Mouse (Mus musculus) cerebellum, adult 2 months (tissue): ENCODE data around the gene Slc36a2. TPM values are rescaled to one million over a fixed set of nuclear protein-coding genes. Genes with fewer than 3 reads are reported as not detected.
A peak's percentile ranks its signal among the peaks of the same experiment; 100 is the strongest.

Experiments used
- DNase-seq, 2 experiments: peaks; one replicate each; pipeline ENCODE4 v3.0.0; 2021
- H3K27ac ChIP-seq: fragments of 200-500 bp; 2 replicates; pipeline ENCODE4 v1.5.1; 2012; ENCODE audit warnings: low read length, control low read depth, inconsistent platforms; ENCODE audit not compliant: insufficient read depth
- H3K27me3 ChIP-seq: fragments of 200-500 bp; 2 replicates; pipeline ENCODE4 v1.6.1; 2012; ENCODE audit warnings: inconsistent platforms, mild to moderate bottlenecking, low read length, moderate library complexity; ENCODE audit not compliant: control insufficient read depth, insufficient read depth
- H3K4me1 ChIP-seq: fragments of 200-500 bp; 2 replicates; pipeline ENCODE4 v1.6.1; 2011; ENCODE audit warnings: low read length; ENCODE audit not compliant: control insufficient read depth, insufficient read depth
- H3K4me3 ChIP-seq: fragments of 200-500 bp; replicated peaks from 2 replicates; pipeline ENCODE3; 2011; ENCODE audit warnings: mild to moderate bottlenecking, low read depth, low read length, control low read depth; ENCODE audit not compliant: insufficient read depth
- CTCF ChIP-seq: fragments of 200-500 bp; IDR thresholded peaks from 2 replicates; pipeline ENCODE4 v1.5.1; 2011; ENCODE audit warnings: low read depth, mild to moderate bottlenecking, control low read depth, low read length, moderate library complexity, borderline replicate concordance; ENCODE audit not compliant: insufficient read depth
- POLR2A ChIP-seq: fragments of 200-500 bp; IDR thresholded peaks from 2 replicates; pipeline ENCODE4 v1.6.1; 2011; ENCODE audit warnings: low read length, control low read depth, borderline replicate concordance; ENCODE audit not compliant: insufficient read depth
- WGBS: fragments of 180-500 bp; shearing (Covaris S2); methylation state at CpG from one replicate; pipeline ENCODE4 v1.1.7; 2018; 5-methylcytosine and 5-hydroxymethylcytosine counted together
- polyA plus RNA-seq: library from polyadenylated mRNA; depleted of rRNA; stranded (reverse); fragments of >200 nt; gene quantifications from 2 replicates; pipeline ENCODE4 v1.2.3, GENCODE M21; 2012

Slc36a2 gene
- polyA plus RNA-seq, 1 experiment = 0.82 TPM

DNA sequence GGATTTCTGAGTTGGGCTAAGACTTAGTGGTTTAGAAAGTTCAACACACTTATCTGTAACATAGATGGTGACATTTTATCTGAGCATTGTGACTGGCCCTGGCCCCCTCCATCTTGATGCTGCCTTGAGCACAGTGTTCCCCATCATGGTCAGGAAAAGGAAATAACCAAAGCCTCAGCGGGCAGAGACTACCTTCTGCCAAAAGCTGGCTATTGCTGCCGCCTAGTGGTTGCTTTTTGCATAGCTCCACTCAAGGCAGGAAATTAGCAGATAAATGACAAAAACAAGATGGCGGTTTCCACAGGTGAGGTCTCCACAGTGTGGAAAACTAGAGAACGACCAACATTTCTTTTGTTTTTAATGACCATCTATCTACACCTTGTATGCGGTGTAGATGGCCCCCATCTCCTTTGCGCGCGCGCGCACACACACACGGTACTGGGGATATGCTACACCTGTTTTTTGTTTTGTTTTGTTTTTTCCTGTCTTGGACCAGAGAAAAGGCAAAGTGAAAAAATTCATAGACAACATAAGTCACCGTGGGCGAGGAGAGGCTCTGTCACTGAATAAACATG lies 26.0 kb downstream of the Slc36a2 start:
- Histone ChIP-seq H3K27ac (no peak overlapping the region), H3K4me1 (no peaks in the 10 kb centered on the region), H3K4me3 (no peak overlapping the region), H3K27me3 (no peaks in the 10 kb centered on the region)
- 55% methylated on average over 13 of the region's 13 CpGs for WGBS
- peak; percentile 62 to 77 for DNase-seq
- TF ChIP-seq CTCF (peak; percentile 70), POLR2A (no peak)

DNA sequence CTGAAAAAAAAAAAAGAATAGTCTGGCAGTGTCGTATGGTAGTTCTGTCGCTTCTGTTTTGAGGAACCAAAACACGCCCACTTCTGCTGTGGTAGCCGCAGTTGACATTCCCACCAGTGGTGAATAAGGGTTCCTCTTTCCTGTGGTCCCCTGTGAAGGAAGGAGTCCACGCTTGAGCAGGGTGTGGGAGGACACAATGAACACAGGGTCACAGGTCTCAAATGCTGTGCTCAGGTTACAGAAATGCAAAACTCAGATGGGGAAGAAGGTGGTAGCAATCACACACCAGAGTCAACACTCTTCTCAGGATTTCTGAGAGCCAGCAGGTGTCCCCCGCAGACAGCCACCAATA lies 29.8 kb downstream of the Slc36a2 start:
- Histone ChIP-seq H3K4me3 (no peak overlapping the region), H3K27me3 (no peaks in the 10 kb centered on the region), H3K27ac (no peak overlapping the region), H3K4me1 (no peaks in the 10 kb centered on the region; the same call in 1 of the 2 replicates)
- 83% methylated on average over 6 of the region's 6 CpGs for WGBS
- TF ChIP-seq CTCF = no peak
- TF ChIP-seq POLR2A = no peak
- DNase-seq = no peak

DNA sequence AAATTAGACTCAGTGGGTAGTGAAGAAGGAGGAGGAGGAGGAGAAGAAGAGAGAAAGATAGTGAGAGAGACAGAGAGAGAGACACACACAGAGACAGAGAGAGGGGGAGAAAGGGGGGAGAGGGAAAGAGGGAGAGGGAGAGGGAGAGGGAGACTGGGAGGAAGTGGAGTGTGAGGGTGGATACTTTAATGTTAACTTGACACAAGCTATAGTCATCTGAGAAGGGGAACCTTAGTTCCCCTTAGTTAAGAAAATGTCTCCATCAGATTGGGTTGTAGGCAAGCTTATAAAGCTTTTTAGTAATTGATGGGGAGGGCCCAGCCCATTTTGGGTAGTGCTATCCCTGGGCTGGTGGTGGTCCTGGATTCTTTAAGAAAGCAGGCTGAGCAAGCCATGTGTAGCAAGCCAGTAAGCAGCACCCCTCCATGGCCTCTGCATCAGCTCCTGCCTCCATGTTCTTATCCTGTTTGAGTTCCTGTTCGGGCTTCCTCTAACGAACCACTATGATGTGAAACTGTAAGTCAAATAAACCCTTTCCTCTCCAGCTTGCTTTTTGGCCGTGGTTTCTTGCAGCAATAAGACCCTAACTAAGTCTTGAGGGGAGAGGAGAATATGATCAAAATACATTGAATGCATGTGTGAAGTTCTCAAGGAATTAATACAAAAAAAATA lies 30.3 kb downstream of the Slc36a2 start:
- TF ChIP-seq CTCF (no peak), POLR2A (no peak)
- DNase-seq = no peak
- Histone ChIP-seq H3K4me1 (no peaks in the 10 kb centered on the region; the same call in 1 of the 2 replicates), H3K27ac (no peak overlapping the region), H3K27me3 (no peaks in the 10 kb centered on the region), H3K4me3 (no peak overlapping the region)
- 59% methylated on average over 3 of the region's 3 CpGs for WGBS

DNA sequence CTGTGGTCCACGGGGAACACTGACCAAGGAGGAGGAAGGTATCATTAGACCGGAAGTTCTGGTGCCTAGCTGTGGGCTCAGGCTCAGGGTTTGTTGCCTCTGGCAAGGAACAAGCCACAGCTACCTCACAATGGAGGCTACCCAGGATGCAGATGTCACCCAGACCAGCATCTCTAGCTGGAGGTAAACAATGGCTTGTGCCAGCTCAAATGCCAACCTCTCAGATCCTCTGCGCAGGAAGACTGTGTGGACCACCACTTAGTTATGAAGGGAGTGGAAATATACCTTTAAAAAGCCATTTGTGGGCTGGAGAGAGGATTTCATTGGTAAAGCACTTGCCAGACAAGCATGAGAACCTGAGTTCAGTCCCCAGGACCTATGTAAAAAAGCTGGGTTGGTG lies 33.3 kb downstream of the Slc36a2 start, which contains the start of gene Slc36a3:
Gene Slc36a3, minus strand, starts transcription at position 101 of the 400 bp plus-strand sequence.
- no peaks in the 10 kb centered on the region; the same call in 1 of the 2 replicates for H3K4me1 ChIP-seq
- H3K27ac ChIP-seq = no peak within 1 kb of the TSS
- DNase-seq = no peak
- WGBS = 83% methylated on average over 3 of the region's 3 CpGs
- TF ChIP-seq POLR2A (no peak), CTCF (no peak)
- no peak within 1 kb of the TSS for H3K4me3 ChIP-seq
- no peaks in the 10 kb centered on the region; the same call in 1 of the 2 replicates for H3K27me3 ChIP-seq

DNA sequence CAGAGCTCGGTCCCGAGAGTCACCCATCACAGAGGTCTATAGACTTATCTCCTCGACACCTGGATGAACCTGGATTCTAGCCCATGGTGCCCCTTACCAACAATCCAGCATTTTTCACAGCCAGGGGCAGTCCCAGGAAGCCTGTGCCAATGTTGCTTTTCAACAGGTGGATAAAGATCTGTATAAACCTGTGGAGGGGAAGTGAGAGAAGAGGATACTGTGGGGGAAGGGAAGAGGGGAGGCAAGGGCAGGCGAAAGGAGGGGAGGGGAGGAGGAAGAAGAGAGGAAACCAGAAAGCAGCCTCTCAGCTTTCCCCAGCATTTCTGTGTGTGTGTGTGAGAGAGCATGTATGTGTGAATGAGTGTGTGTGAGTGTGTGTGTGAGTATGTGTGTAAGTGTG lies 36.4 kb downstream of the Slc36a2 start:
- Histone ChIP-seq H3K27me3 (no peaks in the 10 kb centered on the region; the same call in 1 of the 2 replicates), H3K27ac (no peak overlapping the region), H3K4me1 (no peaks in the 10 kb centered on the region; the same call in 1 of the 2 replicates), H3K4me3 (no peak overlapping the region)
- WGBS = 75% methylated on average over 4 of the region's 4 CpGs
- no peak for DNase-seq
- TF ChIP-seq CTCF = no peak

DNA sequence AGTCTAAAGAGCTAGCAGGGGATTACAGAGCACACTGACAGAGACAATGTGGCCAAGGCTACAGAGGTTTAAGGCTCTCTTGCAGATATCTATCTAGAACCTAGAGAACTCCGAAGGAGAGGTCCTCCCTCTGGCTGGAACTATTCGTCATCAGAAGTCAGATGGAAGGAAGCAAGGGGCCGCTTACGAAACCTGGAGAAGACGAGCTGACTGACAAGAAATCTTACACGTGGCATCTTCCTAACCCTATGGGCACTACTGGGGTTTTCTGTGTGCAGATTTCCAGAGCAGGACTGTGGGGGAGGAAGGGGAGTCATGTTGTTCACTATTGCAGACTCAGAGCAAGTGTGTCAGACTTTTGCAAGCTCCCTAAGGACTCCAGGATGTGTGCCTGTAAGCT lies 37.5 kb downstream of the Slc36a2 start:
- DNase-seq = no peak
- H3K4me1 ChIP-seq = no peaks in the 10 kb centered on the region; the same call in 1 of the 2 replicates
- 76% methylated on average over 6 of the region's 6 CpGs for WGBS
- H3K27me3 ChIP-seq = no peaks in the 10 kb centered on the region; the same call in 1 of the 2 replicates
- no peak overlapping the region for H3K4me3 ChIP-seq
- TF ChIP-seq POLR2A (no peak), CTCF (no peak)
- H3K27ac ChIP-seq = no peak overlapping the region

DNA sequence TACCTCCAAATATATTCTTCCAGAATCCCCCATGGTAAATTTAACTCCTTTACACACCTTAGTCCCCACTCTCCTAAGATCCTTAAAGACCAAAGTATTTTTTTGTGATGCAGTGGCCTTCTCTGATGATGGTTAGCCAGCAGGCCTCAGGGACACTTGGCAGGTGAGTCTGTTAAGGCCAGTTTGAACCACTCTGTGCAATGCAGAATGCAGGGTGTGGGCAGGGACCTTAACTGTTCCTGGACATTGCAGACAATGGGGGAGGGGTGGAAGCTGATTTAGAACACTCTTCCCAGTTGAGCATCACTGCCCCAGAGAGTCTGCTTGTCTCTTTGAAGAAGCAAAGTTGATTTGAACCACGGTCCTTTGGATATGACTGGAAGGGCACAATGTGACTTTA lies 38.0 kb downstream of the Slc36a2 start:
- Histone ChIP-seq H3K27me3 (no peaks in the 10 kb centered on the region; the same call in 1 of the 2 replicates), H3K4me1 (no peaks in the 10 kb centered on the region; the same call in 1 of the 2 replicates), H3K4me3 (no peak overlapping the region), H3K27ac (no peak overlapping the region)
- no peak for DNase-seq
- TF ChIP-seq CTCF (no peak), POLR2A (no peak)
- 71% methylated on average over 1 of the region's 1 CpGs for WGBS

DNA sequence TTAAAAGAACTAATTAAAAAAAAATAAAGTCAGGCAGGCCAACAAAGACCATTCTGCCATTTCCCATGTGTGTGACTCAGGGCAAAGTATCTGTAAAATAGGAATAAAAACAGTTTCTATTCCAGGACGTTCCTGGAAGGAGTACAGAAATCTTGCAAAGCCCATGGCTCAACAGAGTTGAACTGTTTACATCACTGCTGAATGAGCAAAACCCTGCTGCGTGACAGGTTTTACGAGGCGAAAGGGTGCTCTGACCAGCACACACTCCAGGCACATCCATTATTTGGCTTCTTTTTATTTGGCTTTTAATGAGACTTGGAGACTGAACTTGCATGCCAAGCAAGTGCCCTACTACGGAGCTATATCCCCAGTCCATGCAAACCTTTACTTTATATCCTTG lies 40.9 kb downstream of the Slc36a2 start:
- no peak for DNase-seq
- 83% methylated on average over 5 of the region's 5 CpGs for WGBS
- no peak overlapping the region for H3K4me3 ChIP-seq
- H3K27me3 ChIP-seq = no peaks in the 10 kb centered on the region; the same call in 1 of the 2 replicates
- H3K4me1 ChIP-seq = no peaks in the 10 kb centered on the region
- TF ChIP-seq POLR2A = no peak
- no peak for TF ChIP-seq CTCF
- H3K27ac ChIP-seq = no peak overlapping the region
